Mouse (Mus musculus): ENCODE data around the gene Nit1. TPM values are rescaled to one million over a fixed set of nuclear protein-coding genes. Genes with fewer than 3 reads are reported as not detected.

Nit1 gene
- total RNA-seq (2015) (7.6 and 9.8 TPM in 2 replicates), total RNA-seq (2017) (31.7 and 34.1 TPM in 2 replicates)

DNA sequence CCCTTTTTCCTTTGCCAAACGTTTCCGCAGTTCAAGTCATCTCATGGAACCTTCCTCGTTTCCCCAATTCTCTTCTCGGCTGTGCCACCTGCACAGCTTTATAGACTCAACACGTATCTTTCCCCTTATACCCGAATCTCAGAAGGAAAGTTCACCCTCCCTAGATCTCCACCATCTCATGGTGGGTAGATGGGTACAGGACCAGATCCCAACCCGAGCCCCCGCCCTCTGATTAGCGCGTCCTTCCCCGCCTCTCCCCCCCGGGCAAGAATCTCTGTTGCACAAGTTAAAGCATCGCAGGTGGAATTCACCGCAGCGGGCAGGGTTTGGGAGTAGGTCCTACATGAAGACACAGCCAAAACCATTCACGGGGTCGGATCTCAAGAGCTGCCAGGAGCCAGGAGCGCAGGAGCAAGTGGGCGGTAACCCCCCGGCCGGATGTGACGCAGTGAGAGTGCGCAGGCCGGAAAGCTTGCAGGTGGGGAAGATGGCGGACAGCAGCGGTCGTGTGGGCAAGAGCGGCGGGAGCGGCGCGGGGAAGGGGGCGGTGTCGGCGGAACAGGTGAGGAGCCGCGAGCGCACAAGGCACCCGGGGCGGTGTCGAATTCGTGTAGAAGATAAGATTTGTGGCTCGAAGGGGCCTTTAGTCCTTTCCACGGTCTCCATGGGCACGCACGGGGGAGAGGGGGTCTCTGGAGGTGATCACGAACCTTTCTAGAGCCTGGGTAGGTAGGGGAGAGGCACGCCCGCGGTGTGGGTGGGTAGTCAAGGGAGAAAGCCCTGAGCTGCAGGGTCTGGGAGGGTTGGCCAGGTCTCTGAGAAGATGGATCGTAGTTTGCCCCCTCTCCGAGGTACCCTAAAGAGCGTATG is at the start of gene Nit1, which contains the start of gene Pfdn2:
Gene Nit1 (minus strand): TSS at position 422 of the 870 bp plus-strand sequence.
Gene Pfdn2 (plus strand): TSS at position 446 of the 870 bp plus-strand sequence.
- ATAC-seq (replicated peaks; ENCODE audit: poor library complexity), result peak; percentile 98

DNA sequence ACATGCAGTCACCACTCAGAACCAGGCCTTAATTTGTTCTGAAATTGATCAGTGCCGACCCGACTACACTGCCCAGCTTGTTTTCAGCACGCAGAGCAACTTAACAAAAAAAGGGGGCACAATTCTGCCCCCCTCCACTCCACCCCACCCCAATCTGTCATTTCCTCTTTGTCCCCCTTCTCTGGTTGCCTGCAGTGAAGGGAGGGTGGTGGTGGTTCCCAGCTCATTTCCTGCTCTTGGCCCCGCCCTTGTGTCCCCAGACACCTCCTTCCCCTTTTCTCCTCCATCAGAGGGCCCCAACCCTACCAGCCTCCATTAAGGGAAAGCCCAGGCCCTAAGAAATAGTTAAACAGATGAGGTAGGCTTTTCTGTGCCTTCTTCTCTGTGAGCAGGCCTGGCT is 44.7 kb upstream of the Nit1 start:
- peak; percentile 79 for ATAC-seq (replicated peaks; ENCODE audit: poor library complexity)

DNA sequence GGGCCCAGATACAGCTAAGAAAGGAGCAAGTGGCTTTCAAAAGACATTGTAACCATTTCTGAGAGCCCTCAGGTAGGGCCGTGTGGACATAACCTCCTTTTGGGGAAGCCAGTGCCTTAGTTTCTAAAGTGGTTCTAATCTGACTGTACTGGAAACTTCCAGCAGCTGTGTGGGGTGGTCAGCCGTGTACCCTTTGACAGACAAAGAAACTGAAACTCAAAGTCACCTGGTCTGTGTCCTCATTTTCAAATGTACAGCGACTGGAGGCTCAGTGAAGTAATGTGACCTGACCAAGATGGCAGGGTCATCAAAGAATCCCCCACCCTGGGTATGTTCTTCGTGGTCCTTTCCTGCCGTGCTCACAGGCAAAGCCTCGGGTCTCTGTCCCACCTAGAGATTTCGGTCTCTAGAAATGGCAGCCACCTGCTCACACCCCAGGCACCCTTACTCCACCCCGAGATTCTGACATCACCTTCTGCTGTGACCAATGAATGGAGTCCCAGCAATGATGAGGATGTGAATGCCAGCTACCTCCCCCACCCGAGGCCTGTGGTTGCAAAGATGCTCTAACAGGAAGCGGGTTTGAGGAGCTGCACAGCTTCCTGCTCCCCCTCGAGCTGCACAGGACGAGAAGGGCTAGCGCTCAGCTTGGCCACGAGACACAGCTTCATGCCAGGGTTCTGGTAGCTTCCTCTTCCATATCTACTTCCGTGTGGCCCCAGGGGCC is 43.1 kb upstream of the Nit1 start, which contains the start of gene Arhgap30:
Gene Arhgap30 (plus strand): TSS at position 579 of the 727 bp plus-strand sequence.
- peak; percentile 85 for ATAC-seq (replicated peaks; ENCODE audit: poor library complexity)

- 0 out of 2 replicates have a peak, but pooled peaks have one; percentile 15 for ATAC-seq (replicated peaks; ENCODE audit: poor library complexity)
Observed at GRCm38 (mm10) chr1:171387099-171387498, 41.7 kb upstream of the Nit1 start.

DNA sequence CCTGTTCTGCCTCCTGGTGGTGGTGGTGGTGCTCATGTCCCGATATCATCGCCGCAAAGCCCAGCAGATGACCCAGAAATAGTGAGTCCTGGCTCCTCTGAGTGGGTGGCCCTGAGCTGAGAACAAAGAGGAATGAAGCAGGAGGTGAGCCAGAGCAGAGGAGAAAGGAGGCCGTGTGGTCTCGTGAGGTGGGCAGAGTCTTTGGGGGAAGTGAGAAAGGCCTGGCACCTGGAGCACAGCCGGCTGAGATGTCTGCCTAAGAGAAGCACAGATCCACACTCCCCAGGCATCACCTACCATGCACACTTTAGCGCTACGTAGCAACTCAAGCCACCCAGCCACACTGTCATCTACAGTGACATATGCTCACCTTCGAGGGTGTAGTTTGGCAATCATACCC is 39.7 kb upstream of the Nit1 start:
- ATAC-seq (replicated peaks; ENCODE audit: poor library complexity), result no peak

- ATAC-seq (replicated peaks; ENCODE audit: poor library complexity), result no peak
Observed at GRCm38 (mm10) chr1:171384361-171384760, 38.9 kb upstream of the Nit1 start.

DNA sequence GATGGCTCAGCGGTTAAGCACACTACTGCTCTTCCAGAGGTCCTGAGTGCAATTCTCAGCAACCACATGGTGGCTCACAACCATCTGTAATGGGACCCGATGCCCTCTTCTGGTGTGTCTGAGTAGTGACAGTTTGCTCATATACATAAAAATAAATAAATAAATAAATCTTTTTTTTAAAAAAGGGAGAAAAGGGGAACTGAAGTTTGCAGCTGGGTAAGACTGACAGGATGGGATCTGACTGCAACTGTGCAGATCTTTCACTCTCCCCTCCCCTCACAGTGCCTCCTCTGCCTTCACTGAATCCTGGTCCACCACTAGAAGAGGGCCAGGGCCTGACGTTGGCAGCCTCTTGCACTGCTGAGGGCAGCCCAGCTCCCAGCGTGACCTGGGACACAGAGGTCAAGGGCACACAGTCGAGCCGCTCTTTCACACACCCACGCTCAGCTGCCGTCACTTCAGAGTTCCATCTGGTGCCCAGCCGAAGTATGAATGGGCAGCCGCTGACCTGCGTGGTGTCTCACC is 36.7 kb upstream of the Nit1 start:
- ATAC-seq (replicated peaks; ENCODE audit: poor library complexity), result peak; percentile 40

DNA sequence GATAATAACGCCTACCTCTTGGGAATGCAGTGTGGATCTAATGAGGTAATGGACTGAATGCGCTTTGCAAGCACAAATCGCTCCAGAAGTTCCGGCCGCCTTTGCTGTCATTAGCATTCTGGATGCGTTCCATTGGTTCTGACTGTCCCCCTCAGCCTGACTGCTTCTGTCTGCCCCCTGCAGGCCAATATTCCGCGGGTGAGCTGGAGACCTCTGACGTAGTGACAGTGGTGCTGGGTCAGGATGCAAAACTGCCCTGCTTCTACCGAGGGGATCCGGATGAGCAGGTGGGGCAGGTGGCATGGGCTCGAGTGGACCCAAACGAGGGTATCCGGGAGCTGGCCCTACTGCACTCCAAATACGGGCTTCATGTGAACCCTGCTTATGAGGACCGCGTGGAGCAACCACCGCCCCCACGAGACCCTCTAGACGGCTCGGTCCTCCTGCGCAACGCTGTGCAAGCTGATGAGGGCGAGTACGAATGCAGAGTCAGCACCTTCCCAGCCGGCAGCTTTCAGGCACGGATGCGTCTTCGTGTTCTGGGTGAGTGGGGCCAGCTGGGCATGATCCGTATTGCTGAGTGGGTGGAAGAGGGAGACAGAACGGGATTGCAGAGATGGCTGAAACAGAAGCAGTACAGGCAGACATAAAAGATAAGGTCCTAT is 34.6 kb upstream of the Nit1 start:
- ATAC-seq (replicated peaks; ENCODE audit: poor library complexity), result peak; percentile 88

- ATAC-seq (replicated peaks; ENCODE audit: poor library complexity), result no peak
Observed at GRCm38 (mm10) chr1:171378298-171378697, 32.9 kb upstream of the Nit1 start.

- peak; percentile 70 for ATAC-seq (replicated peaks; ENCODE audit: poor library complexity)
Observed at GRCm38 (mm10) chr1:171375646-171376097, 30.2 kb upstream of the Nit1 start.

- no peak for ATAC-seq (replicated peaks; ENCODE audit: poor library complexity)
Observed at GRCm38 (mm10) chr1:171373946-171374345, 28.5 kb upstream of the Nit1 start.

DNA sequence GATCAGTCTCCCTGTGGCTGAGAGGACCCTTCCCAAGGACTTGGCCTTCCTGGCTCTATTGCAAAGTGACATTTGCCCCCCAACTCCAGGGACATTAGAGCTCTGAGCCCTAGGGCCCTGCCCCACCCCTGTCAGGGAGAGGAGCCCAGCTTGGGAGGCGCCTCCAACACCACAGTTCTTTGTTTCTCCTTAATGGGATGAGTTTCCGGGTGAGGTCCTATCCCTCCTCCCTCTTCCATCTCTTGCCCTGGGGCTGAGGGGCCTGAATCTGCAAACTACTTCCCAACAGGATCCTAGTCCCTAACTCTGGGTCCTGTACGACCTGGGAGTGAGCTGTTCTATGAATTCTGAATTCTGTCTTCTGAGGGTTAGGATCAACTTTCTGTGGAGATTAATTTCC is 27.4 kb upstream of the Nit1 start:
- ATAC-seq (replicated peaks; ENCODE audit: poor library complexity), result no peak

DNA sequence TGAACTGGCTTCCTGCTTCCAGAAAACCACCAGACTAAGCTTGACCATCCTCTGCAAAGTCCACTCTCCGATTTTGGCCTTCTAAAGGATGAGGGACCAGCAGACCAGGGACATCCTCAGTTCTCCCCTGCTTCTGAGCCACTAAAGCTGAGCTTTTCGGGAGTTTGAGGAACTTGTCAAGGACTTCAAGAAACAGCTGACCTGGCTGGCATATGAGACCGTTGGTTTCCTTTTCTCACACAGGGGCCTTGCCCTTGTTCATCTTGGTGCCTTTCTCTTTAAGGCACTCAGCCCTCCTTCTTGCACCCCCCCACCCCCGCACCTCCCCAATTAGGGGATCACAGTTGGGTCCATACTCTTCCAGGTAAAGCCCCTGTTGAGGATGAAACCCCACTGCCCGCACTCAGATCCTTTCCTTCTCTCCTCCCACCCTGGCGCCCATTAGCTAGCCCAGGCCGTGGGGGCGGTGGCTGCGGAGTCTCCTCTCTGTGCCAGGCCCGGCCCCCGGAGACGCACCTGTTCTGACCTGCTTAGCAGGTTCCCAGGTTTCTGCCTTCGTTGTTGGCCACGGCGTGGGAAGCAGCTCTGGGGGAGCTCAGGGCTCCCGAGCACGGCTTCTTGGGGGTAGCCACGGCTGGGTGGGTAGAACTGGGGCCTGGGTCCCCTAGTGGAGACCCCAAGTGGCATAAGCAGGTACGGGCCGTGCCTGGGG is 24.6 kb upstream of the Nit1 start, which contains the start of gene Nectin4:
Gene Nectin4 (plus strand): TSS at position 255 of the 712 bp plus-strand sequence.
- peak; percentile 38 for ATAC-seq (replicated peaks; ENCODE audit: poor library complexity)

DNA sequence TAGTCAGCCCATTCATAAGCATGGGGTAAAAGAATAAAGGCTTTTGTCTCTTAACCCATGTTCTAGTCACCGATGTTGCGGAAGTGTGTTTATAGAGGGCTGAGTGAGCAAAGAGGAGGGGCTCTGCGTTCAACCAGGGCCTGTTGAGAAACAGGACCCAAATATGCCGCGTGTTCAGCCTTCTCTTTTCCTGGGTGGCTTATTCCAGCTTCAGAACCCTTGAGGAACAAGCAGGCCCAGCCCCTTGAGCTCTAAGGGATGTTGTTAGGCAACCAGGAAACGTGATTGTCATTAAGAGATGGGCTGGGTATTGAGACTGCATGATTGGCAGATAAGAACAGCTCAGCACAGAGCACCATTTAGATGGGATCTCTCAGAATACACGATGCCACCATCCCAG is 20.5 kb upstream of the Nit1 start:
- ATAC-seq (replicated peaks; ENCODE audit: poor library complexity), result peak; percentile 55

- peak; percentile 72 for ATAC-seq (replicated peaks; ENCODE audit: poor library complexity)
Observed at GRCm38 (mm10) chr1:171361106-171362103, 16.0 kb upstream of the Nit1 start.

GRCm38 (mm10) chr1:171360656-171361055 is 15.2 kb upstream of the Nit1 start, which contains the start of gene Klhdc9:
Klhdc9 (minus strand) TSS chr1:171360798.
- ATAC-seq (replicated peaks; ENCODE audit: poor library complexity), result peak; percentile 91

DNA sequence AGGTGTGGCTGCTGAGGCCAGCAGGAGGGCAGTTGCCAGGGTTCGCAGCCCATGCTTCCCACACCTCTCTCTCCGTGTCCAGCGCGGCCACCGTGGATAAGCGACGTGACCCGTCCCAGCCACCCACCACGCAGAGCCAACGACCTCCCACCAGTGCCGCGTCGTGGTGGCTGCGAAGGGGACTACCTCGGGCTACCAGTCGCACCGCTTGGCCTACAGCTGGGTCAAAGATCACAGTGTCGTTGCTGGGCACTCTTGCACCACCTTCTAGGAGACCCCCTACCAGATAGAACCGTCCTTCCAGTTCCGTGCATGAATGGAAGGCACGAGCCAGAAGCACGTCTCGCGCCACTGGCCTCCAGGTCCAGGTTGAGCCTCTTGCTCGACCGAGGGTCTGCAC is 14.8 kb upstream of the Nit1 start:
- 0 out of 2 replicates have a peak, but pooled peaks have one; percentile 3 for ATAC-seq (replicated peaks; ENCODE audit: poor library complexity)

GRCm38 (mm10) chr1:171358421-171358820 is 13.0 kb upstream of the Nit1 start:
- peak; percentile 39 for ATAC-seq (replicated peaks; ENCODE audit: poor library complexity)

DNA sequence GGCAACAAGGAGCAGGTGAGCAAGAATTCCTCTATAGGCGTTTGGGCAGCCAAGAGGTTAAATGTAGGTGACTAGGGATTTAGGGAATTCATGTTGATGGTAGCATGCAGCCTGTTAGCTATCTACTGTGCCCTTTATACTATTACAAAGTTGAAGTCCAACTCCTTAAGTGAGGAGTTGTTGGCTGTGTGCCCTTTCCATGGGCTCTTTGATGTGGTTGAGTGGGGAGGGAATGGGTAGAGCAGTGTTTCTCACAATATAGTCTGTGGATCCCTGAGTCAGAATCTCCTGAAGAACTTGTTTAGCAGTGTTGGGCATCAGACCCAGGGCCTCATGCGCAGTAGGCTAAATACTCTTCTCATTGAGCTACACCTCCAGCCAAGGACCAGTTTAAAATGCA is 11.4 kb upstream of the Nit1 start:
- ATAC-seq (replicated peaks; ENCODE audit: poor library complexity), result no peak
